8 mouse cellular contexts compared by ENCODE assay signal in the genomic region with DNA sequence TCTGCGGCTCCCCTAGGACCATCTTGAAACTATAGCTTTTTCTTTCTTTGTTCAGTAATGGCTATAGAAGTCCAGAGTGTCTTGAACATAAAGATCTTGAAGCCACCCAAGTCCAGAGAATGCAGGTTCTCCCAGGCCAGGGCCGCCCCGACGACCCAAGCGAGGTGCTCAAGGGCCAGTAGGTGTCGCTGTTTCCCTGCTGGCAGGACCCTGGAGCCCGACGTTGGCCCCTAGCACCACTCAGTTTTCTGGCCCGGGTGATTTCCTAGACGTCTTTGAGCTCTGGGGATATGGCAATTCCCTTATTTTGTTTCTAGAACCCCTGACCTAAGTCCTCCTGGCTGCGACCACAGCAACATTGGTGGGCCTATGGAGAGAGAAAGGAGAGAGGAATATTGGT.
A peak's percentile ranks its signal among the peaks of the same experiment; 100 is the strongest.
DNase-seq lines count a peak whose midpoint lies in the region; TF ChIP-seq lines count a peak whose summit lies in the region.

No protein-coding gene starts in this region.

- H3K4me1 ChIP-seq in heart, adult 2 months (ENCODE audit: control insufficient read depth, insufficient read depth, low read length) = no peaks in the 10 kb centered on the region

- intact Hi-C loops in heart, adult 2 months (cut with DNase I) = no loop called here
- intact Hi-C loops in left cerebral cortex, postnatal 14 days (cut with DNase I) = loop anchor here (5.0 kb wide), 3 partner anchors 203 to 887 kb away; no protein-coding TSS in a partner anchor

- peak; percentile 59 for TF ChIP-seq CTCF in heart, adult 2 months (IDR thresholded peaks at IDR 0.05)

- TF ChIP-seq POLR2A in heart, adult 2 months (IDR thresholded peaks at IDR 0.05; ENCODE audit: insufficient read depth, low read depth, low read length) = no peak

- H3K79me2 ChIP-seq in heart, adult 2 months (replicated peaks; ENCODE audit: control insufficient read depth, insufficient read depth, low read length) = no peaks in the 10 kb centered on the region

- no peak overlapping the region for H3K27ac ChIP-seq in heart, adult 2 months

- H3K9ac ChIP-seq in heart, adult 2 months (ENCODE audit: low read depth, low read length) = no peak overlapping the region

- no peaks in the 10 kb centered on the region for H3K36me3 ChIP-seq in heart, adult 2 months (ENCODE audit: control insufficient read depth, insufficient read depth, low read length)

- peaks cover 28% of the 10 kb centered on the region for H3K27me3 ChIP-seq in heart, adult 2 months (ENCODE audit: control insufficient read depth, insufficient read depth, low read length)

- no peak overlapping the region for H3K4me3 ChIP-seq in heart, adult 2 months

- WGBS in heart, adult 2 months = 2% methylated on average over 11 of the region's 11 CpGs

- no peak for DNase-seq in heart, adult 2 months
- no peak for DNase-seq in heart, adult 18-20 months
- peak; percentile 80 for DNase-seq in ES-CJ7 (ENCODE audit: low read depth, low spot score)
- peak; percentile 88 for DNase-seq in cerebellum, adult 9-11 months
- DNase-seq in heart, postnatal 4 days = peak; percentile 64
- DNase-seq in left cerebral cortex, postnatal 14 days (ENCODE audit: low spot score in 2 of 2) = peak; percentile 78 to 86
- peak; percentile 27 for DNase-seq in naive thymus-derived CD4-positive, alpha-beta T cell, adult 2 months (ENCODE audit: low read depth)
- DNase-seq in thymus, postnatal 25 days = peak; percentile 53

- no peak for TF ChIP-seq EP300 in heart, adult 2 months (IDR thresholded peaks at IDR 0.05; ENCODE audit: insufficient read depth, low read depth, low read length)

Comparison
In these comparisons a context has a peak if more than half of its experiments do, and no peak if none do; other contexts are left out.
1. DNase-seq: peak in ES-CJ7 (single experiment), cerebellum, adult 9-11 months (single experiment), heart, postnatal 4 days (single experiment), left cerebral cortex, postnatal 14 days (2 of 2), naive thymus-derived CD4-positive, alpha-beta T cell, adult 2 months (single experiment) and thymus, postnatal 25 days (single experiment); none in heart, adult 2 months (0 of 2) and heart, adult 18-20 months (0 of 2).